Mouse (Mus musculus) CH12.LX (cell line): ENCODE data around the gene Kctd17. TPM values are rescaled to one million over a fixed set of nuclear protein-coding genes. Genes with fewer than 3 reads are reported as not detected.

Experiments
- DNase-seq: peaks from one replicate; pipeline ENCODE4 v3.0.0-alpha.2; 2013; ENCODE audit errors: extremely low read depth
- H3K27ac ChIP-seq: 2 replicates; pipeline ENCODE4 v1.5.1; 2012; ENCODE audit warnings: low read depth, mild to moderate bottlenecking, control low read depth, moderate library complexity; ENCODE audit not compliant: insufficient read depth
- H3K27me3 ChIP-seq: replicated peaks from 2 replicates; pipeline ENCODE3; 2012; ENCODE audit warnings: inconsistent platforms
- H3K36me3 ChIP-seq, 2 experiments: replicated peaks in 1 of 2; 2 replicates each; pipeline versions ENCODE3 to v1.6.1; 2012; ENCODE audit warnings: inconsistent platforms in 1 of 2, low read length in 1 of 2, mild to moderate bottlenecking in 1 of 2, mixed read lengths in 1 of 2, moderate library complexity in 1 of 2; ENCODE audit not compliant: control insufficient read depth in 1 of 2, insufficient read depth in 1 of 2
- H3K4me1 ChIP-seq, 2 experiments: 2 replicates each; pipeline ENCODE4 v1.6.1; 2012; ENCODE audit warnings: inconsistent platforms in 1 of 2, moderate library complexity in 1 of 2; ENCODE audit not compliant: insufficient read depth in 2 of 2, control insufficient read depth in 1 of 2
- H3K4me2 ChIP-seq: 2 replicates; pipeline ENCODE4 v1.6.1; 2012; ENCODE audit warnings: low read depth, mild to moderate bottlenecking, control low read depth; ENCODE audit not compliant: poor library complexity, insufficient read depth, severe bottlenecking
- H3K4me3 ChIP-seq, 3 experiments: fragments of 150-350 bp in 1 of 3; sonication (generic) in 1 of 3; replicated peaks in 1 of 3; 2 replicates each; pipeline versions ENCODE3 to v1.5.1; 2011 to 2012; ENCODE audit warnings: low read depth in 2 of 3, low read length in 2 of 3, mild to moderate bottlenecking in 2 of 3, moderate library complexity in 2 of 3, control low read depth in 1 of 3, improper control_type of control experiment in 1 of 3, inconsistent platforms in 1 of 3, mixed read lengths in 1 of 3; ENCODE audit not compliant: poor library complexity in 1 of 3
- H3K79me2 ChIP-seq: replicated peaks from 2 replicates; pipeline ENCODE4 v1.6.1; 2012; ENCODE audit warnings: mild to moderate bottlenecking, moderate library complexity; ENCODE audit not compliant: control insufficient read depth, poor library complexity, insufficient read depth, severe bottlenecking; ENCODE audit errors: extremely low read depth
- H3K9ac ChIP-seq: 2 replicates; pipeline ENCODE4 v1.6.1; 2012; ENCODE audit warnings: low read depth, mild to moderate bottlenecking, control low read depth, moderate library complexity; ENCODE audit not compliant: insufficient read depth
- H3K9me3 ChIP-seq: replicated peaks from 2 replicates; pipeline ENCODE3; 2012; ENCODE audit warnings: low read length, inconsistent platforms, mixed read lengths
- BHLHE40 ChIP-seq: IDR thresholded peaks from 2 replicates; pipeline ENCODE4 v1.6.1; 2011; ENCODE audit warnings: mild to moderate bottlenecking, low read depth, low read length, improper control_type of control experiment
- CHD1 ChIP-seq: IDR thresholded peaks from 2 replicates; pipeline ENCODE4 v1.6.1; 2012; ENCODE audit warnings: low read depth, low read length, improper control_type of control experiment, inconsistent platforms
- CHD2 ChIP-seq: IDR thresholded peaks from 2 replicates; pipeline ENCODE4 v1.6.1; 2011; ENCODE audit warnings: low read length, improper control_type of control experiment
- ELF1 ChIP-seq: IDR thresholded peaks from 2 replicates; pipeline ENCODE4 v1.6.1; 2014; ENCODE audit warnings: low read depth, mild to moderate bottlenecking, inconsistent platforms, low read length, improper control_type of control experiment
- GABPA ChIP-seq: IDR thresholded peaks from 2 replicates; pipeline ENCODE4 v1.6.1; 2012; ENCODE audit warnings: low read depth, low read length, improper control_type of control experiment, inconsistent platforms; ENCODE audit not compliant: insufficient replicate concordance
- JUN ChIP-seq: IDR thresholded peaks from 2 replicates; pipeline ENCODE4 v1.6.1; 2011; ENCODE audit warnings: low read depth, mild to moderate bottlenecking, low read length, improper control_type of control experiment, moderate library complexity; ENCODE audit not compliant: insufficient read depth
- JUND ChIP-seq: conservative IDR thresholded peaks from 2 replicates; pipeline ENCODE4 v1.6.1; 2011; ENCODE audit warnings: low read depth, low read length, improper control_type of control experiment
- MAZ ChIP-seq: IDR thresholded peaks from 2 replicates; pipeline ENCODE4 v1.6.1; 2012; ENCODE audit warnings: low read depth, mild to moderate bottlenecking, inconsistent platforms, low read length, improper control_type of control experiment, moderate library complexity
- MEF2A ChIP-seq: IDR thresholded peaks from 2 replicates; pipeline ENCODE4 v1.6.1; 2014; ENCODE audit warnings: low read depth, mild to moderate bottlenecking, inconsistent platforms, low read length, improper control_type of control experiment, borderline replicate concordance
- NELFE ChIP-seq: IDR thresholded peaks from 2 replicates; pipeline ENCODE4 v1.6.1; 2011; ENCODE audit warnings: low read depth, low read length, improper control_type of control experiment
- NRF1 ChIP-seq: IDR thresholded peaks from 2 replicates; pipeline ENCODE4 v1.6.1; 2014; ENCODE audit warnings: low read depth, mild to moderate bottlenecking, inconsistent platforms, low read length, improper control_type of control experiment, moderate library complexity
- PAX5 ChIP-seq: IDR thresholded peaks from 2 replicates; pipeline ENCODE4 v1.6.1; 2012; ENCODE audit warnings: low read length, inconsistent platforms, mixed read lengths
- POLR2AphosphoS2 ChIP-seq: IDR thresholded peaks from 2 replicates; pipeline ENCODE4 v1.6.1; 2011; ENCODE audit warnings: low read depth, low read length, improper control_type of control experiment
- RAD21 ChIP-seq: IDR thresholded peaks from 2 replicates; pipeline ENCODE4 v1.6.1; 2011; ENCODE audit warnings: low read depth, mild to moderate bottlenecking, low read length, improper control_type of control experiment, moderate library complexity
- RCOR1 ChIP-seq: conservative IDR thresholded peaks from 2 replicates; pipeline ENCODE4 v1.6.1; 2012; ENCODE audit warnings: low read depth, mild to moderate bottlenecking, inconsistent platforms, low read length, improper control_type of control experiment
- SIN3A ChIP-seq: IDR thresholded peaks from 2 replicates; pipeline ENCODE4 v1.6.1; 2012; ENCODE audit warnings: low read length, improper control_type of control experiment, inconsistent platforms
- SMC3 ChIP-seq: IDR thresholded peaks from 2 replicates; pipeline ENCODE4 v1.6.1; 2011; ENCODE audit warnings: low read depth, low read length, improper control_type of control experiment
- UBTF ChIP-seq: IDR thresholded peaks from 2 replicates; pipeline ENCODE4 v1.6.1; 2012; ENCODE audit warnings: low read depth, mild to moderate bottlenecking, inconsistent platforms, low read length, improper control_type of control experiment, moderate library complexity
- USF1 ChIP-seq: IDR thresholded peaks from 2 replicates; pipeline ENCODE4 v1.6.1; 2014; ENCODE audit warnings: low read depth, mild to moderate bottlenecking, inconsistent platforms, low read length, improper control_type of control experiment
- USF2 ChIP-seq: conservative IDR thresholded peaks from 2 replicates; pipeline ENCODE4 v1.6.1; 2011; ENCODE audit warnings: low read depth, low read length, improper control_type of control experiment
- dilution Hi-C: fragments of 300-500 bp; cut with MboI; formaldehyde crosslinking; loops from 2 replicates; pipeline ENCODE4 v1.14.3; 2020; ENCODE audit warnings: low sequenced_read_pairs; ENCODE audit not compliant: extremely low pct_unique_long_range_greater_than_20kb, extremely low pct_ligation_motif_present
- in situ Hi-C: fragments of 300-500 bp; cut with MboI; formaldehyde crosslinking; loops from 3 replicates; pipeline ENCODE4 v1.14.3; 2019; ENCODE audit warnings: low sequenced_read_pairs, low pct_ligation_motif_present, low pct_unique_long_range_greater_than_20kb, mixed read lengths
- polyA plus RNA-seq: library from polyadenylated mRNA; unstranded; fragments of >175 nt; gene quantifications from 2 replicates; pipeline ENCODE4 v1.2.1, GENCODE M21; 2012; ENCODE audit warnings: low read depth; ENCODE audit not compliant: insufficient read length
- total RNA-seq, 2 experiments: library from RNA; depleted of rRNA; stranded (reverse); fragments of 300-350 nt in 1 of 2; fragments of >200 nt in 1 of 2; gene quantifications; 2 replicates each; pipeline ENCODE4 v1.2.3; 2012 to 2014

The Kctd17 gene
- total and polyA plus RNA-seq, 3 experiments: not detected

DNA sequence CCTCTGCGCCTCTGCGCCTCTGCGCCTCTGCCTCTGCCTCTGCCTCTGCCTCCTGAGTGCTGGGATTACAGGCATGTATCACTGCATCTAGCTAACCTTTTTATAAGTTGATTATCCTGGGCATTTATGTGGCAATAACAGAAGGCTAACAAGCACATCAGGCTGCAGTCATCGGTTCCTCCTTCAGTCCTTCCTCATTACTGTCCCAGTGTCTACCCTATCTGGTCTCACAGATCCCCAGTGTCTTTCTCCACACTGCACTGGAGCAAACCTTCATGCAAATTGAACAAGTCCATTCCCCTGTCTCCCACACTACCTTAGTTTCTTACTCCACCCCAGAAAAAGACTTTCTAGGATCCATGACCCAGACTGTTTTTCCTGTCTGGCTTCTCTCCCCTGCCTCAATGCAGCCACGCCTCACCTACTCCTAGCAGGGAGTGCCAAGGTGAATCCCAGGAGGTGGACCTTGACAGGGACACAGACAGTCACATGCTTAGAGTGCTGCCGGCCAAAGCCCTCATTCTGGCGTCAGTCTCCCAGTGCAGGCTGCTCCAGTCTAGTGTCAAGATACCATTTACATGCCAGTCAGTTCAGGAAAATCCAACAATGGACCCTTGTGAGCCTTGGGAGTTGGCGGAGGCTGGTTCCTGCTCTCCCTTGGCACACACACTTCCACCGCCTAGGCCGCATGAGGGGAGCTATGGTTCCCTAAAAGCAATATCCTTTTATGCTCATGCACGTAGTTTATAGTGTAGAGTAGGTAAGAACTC lies 44.7 kb upstream of the Kctd17 start:
- no peaks in the 10 kb centered on the region for H3K4me1 ChIP-seq
- H3K79me2 ChIP-seq: no peaks in the 10 kb centered on the region
- dilution Hi-C loops (no loop called here), in situ Hi-C loops (no loop called here)
- H3K9me3 ChIP-seq: peaks cover 5% of the 10 kb centered on the region
- no peak overlapping the region for H3K4me3 ChIP-seq
- H3K4me2 ChIP-seq: no peak overlapping the region
- H3K36me3 ChIP-seq: no peaks in the 10 kb centered on the region
- H3K27ac ChIP-seq: no peak overlapping the region
- DNase-seq: no peak
- H3K27me3 ChIP-seq: peaks cover 69% of the 10 kb centered on the region
- no peak for TF ChIP-seq RAD21
- TF ChIP-seq UBTF: no peak
- TF ChIP-seq RCOR1: no peak
- TF ChIP-seq JUND: no peak
- no peak for TF ChIP-seq JUN
- TF ChIP-seq MEF2A: no peak
- no peak overlapping the region for H3K9ac ChIP-seq

DNA sequence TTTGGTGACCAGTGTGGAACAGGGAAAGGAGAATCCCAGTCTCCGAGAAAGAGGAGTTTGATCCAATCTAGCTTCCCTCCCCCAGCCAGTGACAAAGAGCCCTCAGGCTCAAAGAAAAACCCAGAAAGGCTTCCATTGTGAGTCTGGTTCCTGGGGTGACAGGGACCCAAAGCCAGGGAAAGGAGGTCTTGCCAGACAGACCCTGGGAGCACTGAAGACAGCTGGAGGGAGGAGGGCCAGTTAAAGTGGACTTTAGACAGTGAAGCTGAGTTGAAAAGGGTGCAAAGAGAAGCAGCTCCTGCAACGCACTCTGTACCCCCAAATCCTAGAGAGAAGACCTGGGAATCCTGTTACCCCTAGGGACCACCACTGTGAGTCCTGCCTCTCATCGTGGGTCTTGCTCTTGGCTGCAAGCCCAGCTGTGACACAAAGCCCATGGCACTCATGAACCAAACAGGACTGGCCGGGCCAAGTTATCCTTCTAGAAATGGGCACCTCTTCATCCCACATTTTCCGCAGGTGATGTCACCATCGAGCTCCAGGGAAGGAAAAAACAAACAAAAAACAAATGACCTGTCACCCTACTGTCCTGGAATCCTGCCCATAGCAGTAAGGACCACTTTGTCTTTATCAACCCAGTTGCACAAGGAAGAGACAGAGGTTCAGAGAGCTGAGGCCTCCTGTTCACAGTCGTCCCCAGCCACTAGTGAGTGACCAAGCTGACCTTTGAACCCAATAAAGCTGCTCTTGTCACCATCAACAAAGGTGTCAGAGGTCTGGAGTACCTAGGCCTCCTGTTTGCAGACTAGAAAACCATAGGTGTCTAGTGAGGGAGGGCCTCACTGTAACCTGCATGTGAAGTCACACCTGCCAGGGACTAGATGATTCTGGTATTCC lies 43.9 kb upstream of the Kctd17 start:
- Histone ChIP-seq H3K36me3 (no peaks in the 10 kb centered on the region), H3K4me2 (no peak overlapping the region), H3K79me2 (no peaks in the 10 kb centered on the region), H3K9ac (no peak overlapping the region), H3K4me1 (no peaks in the 10 kb centered on the region), H3K4me3 (no peak overlapping the region), H3K9me3 (peaks cover under 1% of the 10 kb centered on the region), H3K27ac (no peak overlapping the region), H3K27me3 (peaks cover 70% of the 10 kb centered on the region)
- DNase-seq: no peak
- in situ Hi-C loops: no loop called here
- dilution Hi-C loops: no loop called here
- TF ChIP-seq ELF1 (no peak), RCOR1 (no peak), MEF2A (no peak), CHD1 (no peak), SMC3 (no peak), PAX5 (no peak), SIN3A (no peak), JUND (no peak), POLR2AphosphoS2 (no peak), GABPA (no peak), CHD2 (no peak), BHLHE40 (no peak), NRF1 (no peak), NELFE (no peak), USF1 (no peak), MAZ (no peak), USF2 (no peak)
